Mouse (Mus musculus): ENCODE measurements around the gene Rilp.

Rilp gene

GRCm38 (mm10) chr11:75558101-75558500 lies 48.2 kb downstream of the Rilp start:
- DNase-seq (ENCODE audit: low read depth, low spot score), result no peak

GRCm38 (mm10) chr11:75559870-75560504 lies 50.1 kb downstream of the Rilp start:
- no peak for DNase-seq (ENCODE audit: low read depth, low spot score)

GRCm38 (mm10) chr11:75560530-75561409 lies 50.9 kb downstream of the Rilp start:
- DNase-seq (ENCODE audit: low read depth, low spot score), result no peak

- DNase-seq (ENCODE audit: low read depth, low spot score), result no peak
These were observed 51.5 kb downstream of the Rilp start for GRCm38 (mm10) chr11:75561410-75561791.

Data from mesoderm, embryonic 11.5 days (tissue).